Mouse (Mus musculus) spleen, adult 2 months (tissue): ENCODE data around the gene Eml1. TPM values are rescaled to one million over a fixed set of nuclear protein-coding genes. Genes with fewer than 3 reads are reported as not detected.

ENCODE experiments used
- DNase-seq, 2 experiments: peaks; one replicate each; pipeline versions ENCODE4 v3.0.0 to v3.0.0-alpha.2; 2012 to 2021; ENCODE audit warnings: low spot score in 2 of 2, low read depth in 1 of 2
- H3K27ac ChIP-seq: fragments of 200-500 bp; 2 replicates; pipeline ENCODE4 v1.5.1; 2012; ENCODE audit warnings: low read length, inconsistent platforms; ENCODE audit not compliant: insufficient read depth
- H3K27me3 ChIP-seq: fragments of 200-500 bp; 2 replicates; pipeline ENCODE4 v1.6.1; 2012; ENCODE audit warnings: mild to moderate bottlenecking, moderate library complexity, low read length, inconsistent platforms; ENCODE audit not compliant: control insufficient read depth, insufficient read depth
- H3K36me3 ChIP-seq: fragments of 200-500 bp; 2 replicates; pipeline ENCODE4 v1.6.1; 2012; ENCODE audit warnings: mild to moderate bottlenecking, low read length, inconsistent platforms; ENCODE audit not compliant: control insufficient read depth, insufficient read depth
- H3K4me1 ChIP-seq: fragments of 200-500 bp; 2 replicates; pipeline ENCODE4 v1.6.1; 2011; ENCODE audit warnings: inconsistent platforms; ENCODE audit not compliant: control insufficient read depth, insufficient read depth, insufficient read length
- H3K4me3 ChIP-seq: fragments of 200-500 bp; 2 replicates; pipeline ENCODE4 v1.5.1; 2011; ENCODE audit warnings: mild to moderate bottlenecking, inconsistent platforms; ENCODE audit not compliant: insufficient read depth, insufficient read length; ENCODE audit errors: extremely low read depth
- CTCF ChIP-seq: fragments of 200-500 bp; IDR thresholded peaks from 2 replicates; pipeline ENCODE4 v1.5.1; 2011; ENCODE audit warnings: mild to moderate bottlenecking, inconsistent platforms; ENCODE audit not compliant: insufficient read depth, insufficient read length, insufficient replicate concordance; ENCODE audit errors: extremely low read depth
- POLR2A ChIP-seq: fragments of 200-500 bp; IDR thresholded peaks from 2 replicates; pipeline ENCODE4 v1.6.1; 2011; ENCODE audit warnings: low read depth, low read length, inconsistent platforms
- WGBS: fragments of 180-500 bp; shearing (Covaris S2); methylation state at CpG from one replicate; pipeline ENCODE4 v1.1.7; 2018; 5-methylcytosine and 5-hydroxymethylcytosine counted together
- polyA plus RNA-seq: library from polyadenylated mRNA; depleted of rRNA; stranded (reverse); fragments of >200 nt; gene quantifications from 2 replicates; pipeline ENCODE4 v1.2.3, GENCODE M21; 2012

Eml1 gene
- polyA plus RNA-seq, 1 experiment: 9.3 TPM

- H3K4me3 ChIP-seq: no peak overlapping the region
- H3K4me1 ChIP-seq: no peaks in the 10 kb centered on the region
- H3K27me3 ChIP-seq: no peaks in the 10 kb centered on the region
- no peak overlapping the region for H3K27ac ChIP-seq
- no peaks in the 10 kb centered on the region for H3K36me3 ChIP-seq
- no peak for TF ChIP-seq CTCF
- no peak for TF ChIP-seq POLR2A
- no peak for DNase-seq
- WGBS: 81% methylated on average over 7 of the region's 7 CpGs
Observed at GRCm38 (mm10) chr12:108398681-108399080, 27.9 kb downstream of the Eml1 start.

- no peaks in the 10 kb centered on the region for H3K36me3 ChIP-seq
- DNase-seq: no peak
- H3K27ac ChIP-seq: no peak overlapping the region
- H3K27me3 ChIP-seq: no peaks in the 10 kb centered on the region
- H3K4me3 ChIP-seq: no peak overlapping the region
- 90% methylated on average over 8 of the region's 8 CpGs for WGBS
- no peak for TF ChIP-seq CTCF
- TF ChIP-seq POLR2A: no peak
- H3K4me1 ChIP-seq: no peaks in the 10 kb centered on the region
Observed at GRCm38 (mm10) chr12:108399191-108399590, 28.4 kb downstream of the Eml1 start.

DNA sequence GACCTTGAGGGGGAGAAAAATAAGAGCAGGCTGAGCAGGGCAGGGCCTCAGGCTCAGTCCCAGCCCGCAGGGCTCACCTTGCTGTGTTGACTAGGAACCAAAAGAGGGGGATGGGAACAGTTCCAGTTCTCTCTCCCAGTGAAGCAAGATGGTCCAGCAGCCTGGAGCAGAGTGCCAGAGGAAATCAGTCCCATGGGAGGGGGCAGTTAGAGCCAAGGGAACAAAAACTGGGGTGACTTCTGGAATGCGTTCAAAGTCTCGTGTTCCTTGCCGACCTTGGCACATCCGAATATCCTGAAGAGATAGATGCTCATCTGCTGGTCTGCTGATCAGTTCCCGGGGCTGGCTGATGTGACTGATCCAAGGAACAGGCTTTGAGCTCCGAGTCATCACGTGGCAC, 30.2 kb downstream of the Eml1 start:
- 77% methylated on average over 8 of the region's 8 CpGs for WGBS

DNA sequence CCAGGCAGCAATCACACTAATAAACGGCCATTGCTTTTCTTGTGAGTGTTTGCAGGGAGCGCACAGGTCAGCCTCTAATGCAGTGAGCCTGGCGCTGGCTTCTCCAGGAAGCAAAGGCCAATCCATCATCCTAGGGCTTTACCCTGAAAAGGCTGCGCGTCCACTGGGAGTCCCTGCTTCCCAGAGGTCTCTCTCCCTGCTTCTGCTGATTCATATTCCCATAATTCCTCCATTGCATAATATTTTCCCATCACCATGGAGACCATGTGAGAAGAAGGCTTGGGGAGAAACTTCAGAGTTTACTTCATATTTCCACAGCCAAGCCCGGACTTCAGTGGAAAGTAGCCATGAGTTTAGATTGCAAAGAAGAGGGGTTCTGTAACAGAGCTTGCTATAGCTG, 33.2 kb downstream of the Eml1 start:
- TF ChIP-seq CTCF (no peak), POLR2A (no peak)
- no peak overlapping the region for H3K4me3 ChIP-seq
- no peak overlapping the region for H3K27ac ChIP-seq
- H3K36me3 ChIP-seq: no peaks in the 10 kb centered on the region
- H3K4me1 ChIP-seq: no peaks in the 10 kb centered on the region
- 62% methylated on average over 6 of the region's 6 CpGs for WGBS
- H3K27me3 ChIP-seq: no peaks in the 10 kb centered on the region
- DNase-seq: no peak

More for the DNA sequence above, 30.2 kb downstream of the Eml1 start:
- Histone ChIP-seq H3K27ac (no peak overlapping the region), H3K36me3 (no peaks in the 10 kb centered on the region), H3K4me1 (no peaks in the 10 kb centered on the region), H3K4me3 (no peak overlapping the region), H3K27me3 (no peaks in the 10 kb centered on the region)
- DNase-seq: no peak
- TF ChIP-seq CTCF (no peak), POLR2A (no peak)

- 76% methylated on average over 5 of the region's 5 CpGs for WGBS
- no peak overlapping the region for H3K4me3 ChIP-seq
- no peak overlapping the region for H3K27ac ChIP-seq
- no peaks in the 10 kb centered on the region for H3K4me1 ChIP-seq
- no peaks in the 10 kb centered on the region for H3K27me3 ChIP-seq
- no peak for DNase-seq
- TF ChIP-seq POLR2A (no peak), CTCF (no peak)
- no peaks in the 10 kb centered on the region for H3K36me3 ChIP-seq
Observed at GRCm38 (mm10) chr12:108409100-108409499, 38.3 kb downstream of the Eml1 start.

GRCm38 (mm10) chr12:108410416-108411208, 39.9 kb downstream of the Eml1 start:
- H3K4me1 ChIP-seq: no peaks in the 10 kb centered on the region
- H3K27ac ChIP-seq: no peak overlapping the region
- no peak for DNase-seq
- WGBS: 73% methylated on average over 14 of the region's 14 CpGs
- H3K36me3 ChIP-seq: no peaks in the 10 kb centered on the region
- H3K27me3 ChIP-seq: no peaks in the 10 kb centered on the region
- no peak overlapping the region for H3K4me3 ChIP-seq
- TF ChIP-seq CTCF: no peak
- TF ChIP-seq POLR2A: no peak

DNA sequence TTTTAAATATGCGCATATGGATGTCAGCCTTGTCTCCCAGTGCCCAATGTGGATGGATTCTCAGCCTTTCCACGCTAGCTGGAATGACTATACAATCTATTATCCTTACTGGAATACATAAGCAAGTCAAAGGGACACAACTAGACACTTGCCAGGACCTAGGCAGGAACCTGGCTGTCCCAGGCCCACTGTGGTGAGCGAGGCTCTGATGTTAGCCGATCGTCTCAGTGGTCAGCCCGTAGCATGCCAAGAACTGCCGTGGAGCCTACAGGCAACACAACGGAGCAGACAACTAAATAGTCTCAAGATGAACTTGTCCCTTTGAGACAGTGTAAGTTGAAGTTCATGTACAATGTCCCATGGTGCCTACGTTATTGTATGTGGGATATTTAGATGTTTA, 44.2 kb downstream of the Eml1 start:
- TF ChIP-seq CTCF (no peak), POLR2A (no peak)
- no peaks in the 10 kb centered on the region for H3K4me1 ChIP-seq
- 87% methylated on average over 9 of the region's 9 CpGs for WGBS

More for the DNA sequence above, 44.2 kb downstream of the Eml1 start:
- DNase-seq: no peak
- Histone ChIP-seq H3K4me3 (no peak overlapping the region), H3K27me3 (no peaks in the 10 kb centered on the region), H3K27ac (no peak overlapping the region), H3K36me3 (no peaks in the 10 kb centered on the region)
